Mouse (Mus musculus) heart, embryonic 14.5 days (tissue): ENCODE results near the gene Myof. TPM values are rescaled to one million over a fixed set of nuclear protein-coding genes. Genes with fewer than 3 reads are reported as not detected.

Experiments used
- ATAC-seq: fragments of 200-750 bp; cut with Nextera tagmentation; 2 replicates; pipeline ENCODE4 v1.8.0; 2017; ENCODE audit warnings: low read depth, moderate TSS enrichment; ENCODE audit not compliant: insufficient number of reproducible peaks, insufficient read depth, low FRiP score
- H3K27ac ChIP-seq, 2 experiments: fragments of 200-500 bp in 1 of 2; fragments of 300-500 bp in 1 of 2; sonication (generic) in 1 of 2; replicated peaks in 1 of 2; 2 replicates each; pipeline ENCODE4 v1.5.1; 2012 to 2014; ENCODE audit warnings: low read depth in 2 of 2, low read length in 2 of 2, control low read depth in 1 of 2, mild to moderate bottlenecking in 1 of 2, mixed read lengths in 1 of 2; ENCODE audit not compliant: control insufficient read depth in 1 of 2, insufficient read depth in 1 of 2
- H3K27me3 ChIP-seq: fragments of 300-500 bp; sonication (generic); 2 replicates; pipeline ENCODE4 v1.6.1; 2014; ENCODE audit warnings: mild to moderate bottlenecking, low read length, control low read depth; ENCODE audit not compliant: control insufficient read depth, insufficient read depth
- H3K36me3 ChIP-seq: fragments of 300-500 bp; sonication (generic); 2 replicates; pipeline ENCODE4 v1.6.1; 2014; ENCODE audit warnings: mild to moderate bottlenecking, control low read depth, low read length, mixed read lengths; ENCODE audit not compliant: control insufficient read depth, insufficient read depth
- H3K4me1 ChIP-seq, 2 experiments: fragments of 200-500 bp in 1 of 2; fragments of 300-500 bp in 1 of 2; sonication (generic) in 1 of 2; 2 replicates each; pipeline ENCODE4 v1.6.1; 2012 to 2014; ENCODE audit warnings: low read length in 2 of 2, control low read depth in 1 of 2, mixed read lengths in 1 of 2; ENCODE audit not compliant: control insufficient read depth in 2 of 2, insufficient read depth in 2 of 2
- H3K4me2 ChIP-seq: fragments of 300-500 bp; sonication (generic); 2 replicates; pipeline ENCODE4 v1.6.1; 2014; ENCODE audit warnings: mild to moderate bottlenecking, low read length
- H3K4me3 ChIP-seq, 2 experiments: fragments of 200-500 bp in 1 of 2; fragments of 300-500 bp in 1 of 2; sonication (generic) in 1 of 2; 2 replicates each; pipeline ENCODE4 v1.5.1; 2012 to 2014; ENCODE audit warnings: low read length in 2 of 2, mild to moderate bottlenecking in 2 of 2, control low read depth in 1 of 2, low read depth in 1 of 2, moderate library complexity in 1 of 2; ENCODE audit not compliant: control insufficient read depth in 1 of 2, insufficient read depth in 1 of 2
- H3K9ac ChIP-seq: fragments of 300-500 bp; sonication (generic); 2 replicates; pipeline ENCODE4 v1.6.1; 2014; ENCODE audit warnings: mild to moderate bottlenecking, low read length
- H3K9me3 ChIP-seq: fragments of 300-500 bp; sonication (generic); 2 replicates; pipeline ENCODE4 v1.6.1; 2016; ENCODE audit warnings: low read length, control low read depth; ENCODE audit not compliant: control insufficient read depth
- WGBS: fragments of 180-500 bp; shearing (Covaris S2); extraction: QIAGEN DNeasy Blood & Tissue Kit; methylation state at CpG from one replicate; pipeline ENCODE4 v1.1.7; 2014; 5-methylcytosine and 5-hydroxymethylcytosine counted together
- polyA plus RNA-seq: library from polyadenylated mRNA; unstranded; fragments of >200 nt; fragmentation: Nextera tagmentation; extraction: Ambion mirVana; gene quantifications from 2 replicates; pipeline ENCODE4 v1.2.1, GENCODE M21; 2014

The Myof gene
- polyA plus RNA-seq, 1 experiment from 2014 or later, result 5.3 TPM

GRCm38 (mm10) chr19:37891006-37891405 lies 152.4 kb downstream of the Myof start:
- Histone ChIP-seq H3K36me3 (no peaks in the 10 kb centered on the region), H3K27ac (no peak overlapping the region), H3K9me3 (no peaks in the 10 kb centered on the region), H3K27me3 (no peaks in the 10 kb centered on the region), H3K4me3 (no peak overlapping the region), H3K9ac (no peak overlapping the region), H3K4me2 (no peak overlapping the region), H3K4me1 (peaks cover 2 to 3% of the 10 kb centered on the region in 2 experiments; a peak in 2 of 4 replicates)
- no peak for ATAC-seq
- WGBS, result 78% methylated on average over 2 of the region's 2 CpGs

DNA sequence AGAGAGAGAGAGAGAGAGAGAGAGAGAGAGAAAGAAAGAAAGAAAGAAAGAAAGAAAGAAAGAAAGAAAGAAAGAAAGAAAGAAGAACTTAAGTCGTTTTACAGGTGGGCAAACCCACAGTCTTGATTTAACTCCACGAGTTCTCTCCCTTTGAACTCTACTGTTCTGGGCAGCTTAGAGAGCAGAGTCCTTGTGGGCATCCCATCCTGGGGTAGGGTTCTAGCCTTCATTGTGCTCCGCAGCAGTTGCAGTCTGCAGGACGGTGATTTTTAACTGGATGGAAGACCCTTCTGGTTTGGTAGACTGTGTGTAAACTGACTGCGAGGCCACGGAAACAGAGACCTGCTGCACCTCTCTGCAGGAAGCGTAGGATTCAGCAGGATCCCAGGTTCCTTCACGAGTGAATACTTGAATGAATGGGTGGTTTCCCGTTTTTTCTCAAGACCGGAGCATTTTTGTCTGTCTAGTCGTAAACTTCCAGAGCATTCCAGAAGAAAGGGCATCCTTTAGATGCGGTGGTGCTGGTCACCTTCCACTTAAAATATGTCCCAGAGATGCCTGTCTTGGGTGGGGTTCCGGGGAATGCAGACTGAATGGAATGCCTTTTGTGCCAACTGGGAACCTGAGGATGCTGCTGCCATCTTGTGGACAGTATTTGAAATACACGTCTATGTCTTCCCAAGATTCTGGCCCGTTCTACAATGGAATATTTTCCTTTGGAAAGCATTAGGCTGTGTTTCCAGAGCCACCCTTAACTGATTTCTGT lies 156.8 kb downstream of the Myof start:
- H3K36me3 ChIP-seq, result no peaks in the 10 kb centered on the region
- H3K4me2 ChIP-seq, result peak overlapping the region; percentile 63
- H3K4me3 ChIP-seq, result peak overlapping the region; percentile 26 to 30
- peaks cover 2 to 3% of the 10 kb centered on the region in 2 experiments; a peak in 2 of 4 replicates for H3K4me1 ChIP-seq
- WGBS, result 10% methylated on average over 15 of the region's 15 CpGs
- peaks cover 16% of the 10 kb centered on the region for H3K27me3 ChIP-seq
- no peaks in the 10 kb centered on the region for H3K9me3 ChIP-seq
- no peak overlapping the region for H3K27ac ChIP-seq
- H3K9ac ChIP-seq, result no peak overlapping the region
- ATAC-seq, result no peak

DNA sequence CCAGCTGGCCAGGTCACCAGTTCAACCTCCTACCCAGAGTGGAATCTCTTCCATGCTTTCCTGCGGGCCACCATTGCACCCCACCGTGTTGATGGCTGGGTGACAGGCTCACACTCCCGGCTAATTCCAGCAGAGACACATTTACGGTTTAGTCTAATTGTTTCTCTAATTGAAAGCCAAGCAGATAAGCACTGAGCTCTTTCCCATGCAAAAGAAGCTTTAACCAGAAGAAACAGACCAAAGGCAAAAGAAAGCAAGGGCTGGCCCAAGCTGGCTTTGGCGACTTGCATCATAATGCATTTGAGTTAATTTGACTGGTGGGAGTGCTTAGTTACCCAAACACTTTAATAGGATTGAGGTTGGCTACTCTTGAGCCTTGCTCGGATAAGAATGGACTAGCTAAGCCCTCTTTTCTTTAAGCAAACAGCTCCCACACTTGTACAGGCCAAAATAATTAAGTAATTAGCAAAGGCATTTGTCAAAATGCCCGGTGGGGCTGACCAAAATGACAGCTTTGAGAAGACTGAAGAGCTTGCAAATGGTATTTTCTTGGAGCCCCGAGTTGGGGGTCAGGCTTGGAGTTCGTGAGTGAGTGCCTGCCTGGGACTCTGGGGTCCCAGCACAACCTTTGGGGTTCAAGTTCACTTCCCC lies 161.8 kb downstream of the Myof start:
- Histone ChIP-seq H3K4me2 (no peak overlapping the region), H3K27me3 (peaks cover 44% of the 10 kb centered on the region), H3K4me3 (no peak overlapping the region), H3K27ac (no peak overlapping the region), H3K36me3 (no peaks in the 10 kb centered on the region), H3K9ac (no peak overlapping the region), H3K4me1 (peaks cover 2 to 7% of the 10 kb centered on the region in 2 experiments; a peak in 2 of 4 replicates), H3K9me3 (no peaks in the 10 kb centered on the region)
- WGBS, result 26% methylated on average over 9 of the region's 9 CpGs
- no peak for ATAC-seq

DNA sequence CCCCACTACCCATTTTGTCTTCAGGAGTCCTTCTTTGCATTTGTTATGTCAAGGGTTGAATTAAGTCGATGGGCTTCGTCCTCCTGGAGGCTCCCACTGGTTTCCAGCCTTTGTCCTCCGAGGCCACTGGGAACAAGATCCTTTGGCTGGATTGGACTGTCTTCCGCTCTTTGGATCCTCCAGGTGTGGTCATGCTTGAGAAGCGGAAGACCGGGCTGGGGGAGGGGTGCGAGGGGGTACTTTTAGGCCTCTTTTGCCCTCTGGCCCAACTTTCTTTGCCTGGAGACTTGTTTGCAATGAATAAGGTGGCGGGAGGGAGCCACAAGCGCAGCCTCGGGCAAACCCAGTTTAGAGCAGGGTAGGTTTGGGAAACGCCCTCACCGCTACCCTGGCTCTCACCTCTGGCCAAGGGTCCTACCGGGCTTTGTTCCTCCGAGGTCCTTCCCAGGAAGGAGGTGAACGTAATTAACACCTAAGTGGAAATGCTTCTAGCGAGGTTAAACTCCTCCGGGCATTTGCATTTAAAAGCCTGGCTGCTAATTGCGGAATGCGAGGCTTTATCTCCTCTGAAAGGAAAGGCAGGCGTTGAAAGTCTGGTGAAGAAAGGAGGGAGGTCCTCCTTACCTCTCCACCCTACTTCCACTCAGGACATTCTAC lies 165.7 kb downstream of the Myof start:
- Histone ChIP-seq H3K4me1 (peaks cover 0 to 4% of the 10 kb centered on the region in 2 experiments; a peak in 1 of 4 replicates), H3K9me3 (no peaks in the 10 kb centered on the region), H3K4me3 (peak overlapping the region; percentile 8 to 10; a peak in 1 of 4 replicates), H3K4me2 (peak overlapping the region; percentile 61), H3K9ac (0 out of 2 replicates have a peak overlapping the region, but pooled peaks have one; percentile 48), H3K27me3 (peaks cover 29% of the 10 kb centered on the region), H3K36me3 (no peaks in the 10 kb centered on the region), H3K27ac (no peak overlapping the region)
- ATAC-seq, result no peak
- 7% methylated on average over 20 of the region's 20 CpGs for WGBS

DNA sequence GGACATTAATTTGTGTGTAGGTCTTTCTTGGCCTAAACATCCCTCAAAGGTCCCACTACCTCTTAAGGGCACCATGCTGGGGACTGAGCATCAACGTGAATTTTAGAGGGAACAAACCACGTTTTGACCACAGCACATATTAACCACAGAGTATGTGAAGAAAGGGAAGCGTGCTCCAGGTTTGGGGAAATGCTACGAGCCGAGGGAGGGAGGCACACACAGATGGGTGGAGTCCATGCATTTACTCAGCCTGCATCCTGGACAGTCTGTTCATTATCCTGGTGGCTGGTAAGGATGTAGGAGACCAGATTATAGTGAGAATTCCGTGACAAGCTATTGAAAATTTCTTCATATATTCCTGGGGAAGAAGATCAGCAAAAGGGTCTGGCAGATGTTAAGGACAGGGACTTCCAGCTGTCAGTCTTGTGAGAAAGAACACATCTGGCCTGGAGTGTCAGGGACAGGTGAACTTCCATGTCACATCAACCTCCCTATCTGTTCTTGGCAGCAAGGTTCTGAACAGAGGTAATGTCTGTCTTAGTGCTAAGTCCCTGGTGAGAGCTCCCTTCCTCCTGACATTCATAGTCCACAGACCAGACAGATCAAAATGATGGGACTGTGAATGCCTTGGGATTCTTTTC lies 166.7 kb downstream of the Myof start:
- 69% methylated on average over 6 of the region's 6 CpGs for WGBS
- H3K9ac ChIP-seq, result no peak overlapping the region
- no peak overlapping the region for H3K4me2 ChIP-seq
- no peaks in the 10 kb centered on the region for H3K36me3 ChIP-seq
- H3K9me3 ChIP-seq, result no peaks in the 10 kb centered on the region
- H3K4me1 ChIP-seq, result peaks cover 0 to 4% of the 10 kb centered on the region in 2 experiments; a peak in 1 of 4 replicates
- no peak overlapping the region for H3K27ac ChIP-seq
- H3K4me3 ChIP-seq, result no peak overlapping the region
- peaks cover 29% of the 10 kb centered on the region for H3K27me3 ChIP-seq
- ATAC-seq, result no peak

- Histone ChIP-seq H3K4me1 (peaks cover 0 to 4% of the 10 kb centered on the region in 2 experiments; a peak in 1 of 4 replicates), H3K9ac (no peak overlapping the region), H3K9me3 (no peaks in the 10 kb centered on the region), H3K4me2 (no peak overlapping the region), H3K4me3 (no peak overlapping the region), H3K36me3 (no peaks in the 10 kb centered on the region), H3K27me3 (peaks cover 19% of the 10 kb centered on the region), H3K27ac (no peak overlapping the region)
- 85% methylated on average over 1 of the region's 1 CpGs for WGBS
- no peak for ATAC-seq
Measured at GRCm38 (mm10) chr19:37873499-37873898, 169.9 kb downstream of the Myof start.

- 77% methylated on average over 3 of the region's 3 CpGs for WGBS
- no peak overlapping the region for H3K27ac ChIP-seq
- no peaks in the 10 kb centered on the region for H3K36me3 ChIP-seq
- H3K9ac ChIP-seq, result no peak overlapping the region
- H3K9me3 ChIP-seq, result no peaks in the 10 kb centered on the region
- H3K4me1 ChIP-seq, result no peaks in the 10 kb centered on the region
- no peak overlapping the region for H3K4me2 ChIP-seq
- ATAC-seq, result no peak
- no peak overlapping the region for H3K4me3 ChIP-seq
- H3K27me3 ChIP-seq, result no peaks in the 10 kb centered on the region
Measured at GRCm38 (mm10) chr19:37867592-37867991, 175.8 kb downstream of the Myof start.
